Mouse (Mus musculus) spleen, postnatal 14 days (tissue): ENCODE results near the gene Poglut1.
A peak's percentile ranks its signal among the peaks of the same experiment; 100 is the strongest.
"Not testable (repeated sequence)": the region's sequence is repeated elsewhere in the genome, so short reads cannot be mapped to it uniquely, and the experiment has no call there.

Experiments
- DNase-seq, 2 experiments: peaks; one replicate each; pipeline ENCODE4 v3.0.0; 2021 to 2022; ENCODE audit warnings: low spot score in 2 of 2

The Poglut1 gene

GRCm38 (mm10) chr16:38536544-38537146 is 13.4 kb downstream of the Poglut1 start:
- DNase-seq = peak; percentile 45 to 61

- DNase-seq = no peak
Measured at GRCm38 (mm10) chr16:38526264-38526663, 23.8 kb downstream of the Poglut1 start.

- peak; percentile 89 to 93 for DNase-seq
Measured at GRCm38 (mm10) chr16:38522129-38523084, 27.7 kb downstream of the Poglut1 start, which contains the start of gene Timmdc1. Gene Timmdc1, minus strand, starts transcription at chr16:38522663.

- no peak for DNase-seq
Measured at GRCm38 (mm10) chr16:38521211-38521987, 28.7 kb downstream of the Poglut1 start.

- DNase-seq = no peak
Measured at GRCm38 (mm10) chr16:38519140-38519539, 30.9 kb downstream of the Poglut1 start.

- no peak for DNase-seq
Measured at GRCm38 (mm10) chr16:38510846-38511245, 39.2 kb downstream of the Poglut1 start.

- peak in 1 of 2 experiments; percentile 52 for DNase-seq
Measured at GRCm38 (mm10) chr16:38506041-38506634, 43.9 kb downstream of the Poglut1 start.

GRCm38 (mm10) chr16:38503528-38503927 is 46.5 kb downstream of the Poglut1 start:
- no peak for DNase-seq

GRCm38 (mm10) chr16:38502469-38502868 is 47.6 kb downstream of the Poglut1 start:
- no peak for DNase-seq

- no peak for DNase-seq
Measured at GRCm38 (mm10) chr16:38496604-38497140, 53.4 kb downstream of the Poglut1 start.

- no peak for DNase-seq
Measured at GRCm38 (mm10) chr16:38493890-38494289, 56.2 kb downstream of the Poglut1 start.

- no peak for DNase-seq
Measured at GRCm38 (mm10) chr16:38492551-38492950, 57.5 kb downstream of the Poglut1 start.

- peak in 1 of 2 experiments; percentile 10 for DNase-seq
Measured at GRCm38 (mm10) chr16:38483582-38484309, 66.3 kb downstream of the Poglut1 start.

GRCm38 (mm10) chr16:38482780-38483562 is 67.1 kb downstream of the Poglut1 start:
- peak in 1 of 2 experiments; percentile 38 for DNase-seq

- no peak for DNase-seq
Measured at GRCm38 (mm10) chr16:38481327-38481726, 68.7 kb downstream of the Poglut1 start.

GRCm38 (mm10) chr16:38478296-38478695 is 71.8 kb downstream of the Poglut1 start:
- DNase-seq = no peak

GRCm38 (mm10) chr16:38477241-38477608 is 72.8 kb downstream of the Poglut1 start:
- not testable (repeated sequence) for DNase-seq

GRCm38 (mm10) chr16:38476312-38477240 is 73.5 kb downstream of the Poglut1 start:
- DNase-seq = peak in 1 of 2 experiments; percentile 21
